Mouse (Mus musculus) liver, embryonic 13.5 days (tissue): ENCODE data around the gene 4931422A03Rik. TPM values are rescaled to one million over a fixed set of nuclear protein-coding genes. Genes with fewer than 3 reads are reported as not detected.

ENCODE experiments used
- ATAC-seq: fragments of 200-750 bp; cut with Nextera tagmentation; 2 replicates; pipeline ENCODE4 v1.8.0; 2017; ENCODE audit warnings: low read depth, mild to moderate bottlenecking, moderate number of reproducible peaks, moderate library complexity
- DNase-seq: peaks from one replicate; pipeline ENCODE4 v3.0.0; 2022
- H3K27ac ChIP-seq: fragments of 300-500 bp; sonication (generic); 2 replicates; pipeline ENCODE4 v1.5.1; 2015; ENCODE audit warnings: moderate library complexity, mild to moderate bottlenecking, inconsistent platforms
- H3K27me3 ChIP-seq: fragments of 300-500 bp; sonication (generic); 2 replicates; pipeline ENCODE4 v1.6.1; 2015; ENCODE audit warnings: mild to moderate bottlenecking, inconsistent platforms
- H3K36me3 ChIP-seq: fragments of 300-500 bp; sonication (generic); 2 replicates; pipeline ENCODE4 v1.6.1; 2015; ENCODE audit warnings: mild to moderate bottlenecking, inconsistent platforms
- H3K4me1 ChIP-seq: fragments of 300-500 bp; sonication (generic); replicated peaks from 2 replicates; pipeline ENCODE4 v1.6.1; 2015; ENCODE audit warnings: inconsistent platforms
- H3K4me2 ChIP-seq: fragments of 300-500 bp; sonication (generic); 2 replicates; pipeline ENCODE4 v1.6.1; 2015; ENCODE audit warnings: inconsistent platforms, mild to moderate bottlenecking, moderate library complexity
- H3K4me3 ChIP-seq: fragments of 300-500 bp; sonication (generic); replicated peaks from 2 replicates; pipeline ENCODE4 v1.5.1; 2015; ENCODE audit warnings: mild to moderate bottlenecking, inconsistent platforms
- H3K9ac ChIP-seq: fragments of 300-500 bp; sonication (generic); 2 replicates; pipeline ENCODE4 v1.6.1; 2015; ENCODE audit warnings: mild to moderate bottlenecking, inconsistent platforms
- H3K9me3 ChIP-seq: fragments of 300-500 bp; sonication (generic); replicated peaks from 2 replicates; pipeline ENCODE4 v1.6.1; 2016; ENCODE audit warnings: inconsistent platforms
- WGBS: fragments of 180-500 bp; shearing (Covaris S2); methylation state at CpG from one replicate; pipeline ENCODE4 v1.1.7; 2015; ENCODE audit not compliant: insufficient replicate concordance; 5-methylcytosine and 5-hydroxymethylcytosine counted together
- polyA plus RNA-seq: library from polyadenylated mRNA; unstranded; fragments of >200 nt; fragmentation: Nextera tagmentation; extraction: Ambion mirVana; gene quantifications from 2 replicates; pipeline ENCODE4 v1.2.1, GENCODE M21; 2015

The 4931422A03Rik gene
- polyA plus RNA-seq, 1 experiment from 2014 or later = 0.99 TPM

- H3K4me1 ChIP-seq = peaks cover 49% of the 10 kb centered on the region
- H3K9ac ChIP-seq = no peak overlapping the region
- WGBS = 63% methylated on average over 7 of the region's 7 CpGs
- peak overlapping the region; percentile 11; the same call in 1 of the 2 replicates for H3K27ac ChIP-seq
- no peak overlapping the region for H3K4me2 ChIP-seq
- no peak overlapping the region for H3K4me3 ChIP-seq
- no peaks in the 10 kb centered on the region for H3K27me3 ChIP-seq
- no peak for DNase-seq
- H3K9me3 ChIP-seq = no peaks in the 10 kb centered on the region
- no peaks in the 10 kb centered on the region for H3K36me3 ChIP-seq
- ATAC-seq = no peak
Measured at GRCm38 (mm10) chr2:103934270-103934669, 93.9 kb downstream of the 4931422A03Rik start.

- Histone ChIP-seq H3K4me3 (no peak overlapping the region), H3K9me3 (no peaks in the 10 kb centered on the region), H3K27ac (peak overlapping the region; percentile 37), H3K4me2 (peak overlapping the region; percentile 39), H3K36me3 (no peaks in the 10 kb centered on the region), H3K4me1 (peaks cover 52% of the 10 kb centered on the region), H3K9ac (0 out of 2 replicates have a peak overlapping the region, but pooled peaks have one; percentile 33), H3K27me3 (no peaks in the 10 kb centered on the region)
- 52% methylated on average over 9 of the region's 9 CpGs for WGBS
- peak; percentile 63 for ATAC-seq
- DNase-seq = no peak
Measured at GRCm38 (mm10) chr2:103932480-103932879, 95.7 kb downstream of the 4931422A03Rik start.

- WGBS = 18% methylated on average over 2 of the region's 2 CpGs
- Histone ChIP-seq H3K9me3 (no peaks in the 10 kb centered on the region), H3K9ac (peak overlapping the region; percentile 33; the same call in 1 of the 2 replicates), H3K4me1 (peaks cover 57% of the 10 kb centered on the region), H3K27me3 (no peaks in the 10 kb centered on the region), H3K4me2 (peak overlapping the region; percentile 39), H3K27ac (peak overlapping the region; percentile 61), H3K36me3 (no peaks in the 10 kb centered on the region), H3K4me3 (no peak overlapping the region)
- no peak for DNase-seq
- peak; percentile 82 for ATAC-seq
Measured at GRCm38 (mm10) chr2:103932025-103932424, 96.1 kb downstream of the 4931422A03Rik start.

- peak overlapping the region; percentile 61 for H3K27ac ChIP-seq
- no peak overlapping the region for H3K4me3 ChIP-seq
Measured at GRCm38 (mm10) chr2:103931511-103931911, 96.7 kb downstream of the 4931422A03Rik start.

GRCm38 (mm10) chr2:103930306-103931019, 97.7 kb downstream of the 4931422A03Rik start:
- no peak overlapping the region for H3K4me2 ChIP-seq
- peak overlapping the region; percentile 20; the same call in 1 of the 2 replicates for H3K9ac ChIP-seq
- no peaks in the 10 kb centered on the region for H3K27me3 ChIP-seq
- H3K36me3 ChIP-seq = no peaks in the 10 kb centered on the region
- no peaks in the 10 kb centered on the region for H3K9me3 ChIP-seq
- no peak for ATAC-seq
- peak overlapping the region; percentile 26 for H3K27ac ChIP-seq
- 50% methylated on average over 13 of the region's 13 CpGs for WGBS
- H3K4me3 ChIP-seq = no peak overlapping the region
- H3K4me1 ChIP-seq = peaks cover 62% of the 10 kb centered on the region
- no peak for DNase-seq

More at GRCm38 (mm10) chr2:103931511-103931911, 96.7 kb downstream of the 4931422A03Rik start:
- DNase-seq (no peak), ATAC-seq (peak; percentile 66)
- H3K9ac ChIP-seq = peak overlapping the region; percentile 33; the same call in 1 of the 2 replicates
- H3K9me3 ChIP-seq = no peaks in the 10 kb centered on the region
- no peaks in the 10 kb centered on the region for H3K27me3 ChIP-seq
- peak overlapping the region; percentile 39 for H3K4me2 ChIP-seq
- peaks cover 62% of the 10 kb centered on the region for H3K4me1 ChIP-seq
- H3K36me3 ChIP-seq = no peaks in the 10 kb centered on the region
- 29% methylated on average over 7 of the region's 7 CpGs for WGBS

- peaks cover 47% of the 10 kb centered on the region for H3K4me1 ChIP-seq
- no peaks in the 10 kb centered on the region for H3K9me3 ChIP-seq
- H3K9ac ChIP-seq = peak overlapping the region; percentile 22; the same call in 1 of the 2 replicates
- H3K27me3 ChIP-seq = no peaks in the 10 kb centered on the region
- H3K4me3 ChIP-seq = no peak overlapping the region
- WGBS = 86% methylated on average over 1 of the region's 1 CpGs
- no peak for DNase-seq
- H3K4me2 ChIP-seq = no peak overlapping the region
- no peak for ATAC-seq
- peak overlapping the region; percentile 60; the same call in 1 of the 2 replicates for H3K27ac ChIP-seq
- no peaks in the 10 kb centered on the region for H3K36me3 ChIP-seq
Measured at GRCm38 (mm10) chr2:103927610-103928145, 100.5 kb downstream of the 4931422A03Rik start.

GRCm38 (mm10) chr2:103926586-103927113, 101.5 kb downstream of the 4931422A03Rik start:
- Histone ChIP-seq H3K27ac (0 out of 2 replicates have a peak overlapping the region, but pooled peaks have one; percentile 60), H3K4me1 (peaks cover 36% of the 10 kb centered on the region), H3K4me2 (no peak overlapping the region), H3K36me3 (no peaks in the 10 kb centered on the region), H3K9me3 (no peaks in the 10 kb centered on the region), H3K4me3 (no peak overlapping the region), H3K9ac (peak overlapping the region; percentile 7; the same call in 1 of the 2 replicates), H3K27me3 (no peaks in the 10 kb centered on the region)
- WGBS = 74% methylated on average over 4 of the region's 4 CpGs
- ATAC-seq (no peak), DNase-seq (peak; percentile 34)

- H3K4me2 ChIP-seq = no peak overlapping the region
- DNase-seq (no peak), ATAC-seq (no peak)
- H3K27me3 ChIP-seq = no peaks in the 10 kb centered on the region
- H3K27ac ChIP-seq = no peak overlapping the region
- peaks cover 23% of the 10 kb centered on the region for H3K4me1 ChIP-seq
- WGBS = 74% methylated on average over 6 of the region's 6 CpGs
- H3K9ac ChIP-seq = no peak overlapping the region
- no peaks in the 10 kb centered on the region for H3K9me3 ChIP-seq
- no peak overlapping the region for H3K4me3 ChIP-seq
- no peaks in the 10 kb centered on the region for H3K36me3 ChIP-seq
Measured at GRCm38 (mm10) chr2:103919488-103919887, 108.7 kb downstream of the 4931422A03Rik start.

- Histone ChIP-seq H3K4me3 (no peak overlapping the region), H3K27ac (peak overlapping the region; percentile 44; the same call in 1 of the 2 replicates), H3K9ac (no peak overlapping the region), H3K27me3 (no peaks in the 10 kb centered on the region), H3K36me3 (0 out of 2 replicates have a peak, but pooled peaks cover 4% of the 10 kb centered on the region), H3K9me3 (no peaks in the 10 kb centered on the region), H3K4me2 (no peak overlapping the region), H3K4me1 (peaks cover 23% of the 10 kb centered on the region)
- no peak for ATAC-seq
- no peak for DNase-seq
- WGBS = 71% methylated on average over 2 of the region's 2 CpGs
Measured at GRCm38 (mm10) chr2:103918375-103918774, 109.8 kb downstream of the 4931422A03Rik start.

- Histone ChIP-seq H3K27me3 (no peaks in the 10 kb centered on the region), H3K27ac (0 out of 2 replicates have a peak overlapping the region, but pooled peaks have one; percentile 1), H3K4me2 (no peak overlapping the region), H3K4me3 (no peak overlapping the region), H3K4me1 (peaks cover 23% of the 10 kb centered on the region), H3K9ac (no peak overlapping the region), H3K9me3 (no peaks in the 10 kb centered on the region), H3K36me3 (0 out of 2 replicates have a peak, but pooled peaks cover 4% of the 10 kb centered on the region)
- WGBS = 76% methylated on average over 5 of the region's 5 CpGs
- ATAC-seq (no peak), DNase-seq (no peak)
Measured at GRCm38 (mm10) chr2:103917375-103917774, 110.8 kb downstream of the 4931422A03Rik start.
